Mouse (Mus musculus): ENCODE results near the gene Nt5dc1. TPM values are rescaled to one million over a fixed set of nuclear protein-coding genes. Genes with fewer than 3 reads are reported as not detected.
A peak's percentile ranks its signal among the peaks of the same experiment; 100 is the strongest.
"Not testable (repeated sequence)": the region's sequence is repeated elsewhere in the genome, so short reads cannot be mapped to it uniquely, and the experiment has no call there.

Gene Nt5dc1
- total RNA-seq, 2 experiments from 2014 or later = 2.2 to 3.4 TPM

- peak; percentile 36 to 45 for DNase-seq (ENCODE audit: extremely low spot score in 1 of 2, low spot score in 1 of 2)
Measured at GRCm38 (mm10) chr10:34316571-34317216, 101.7 kb downstream of the Nt5dc1 start.

- no peak for DNase-seq (ENCODE audit: extremely low spot score in 1 of 2, low spot score in 1 of 2)
Measured at GRCm38 (mm10) chr10:34312536-34312935, 105.8 kb downstream of the Nt5dc1 start.

- no peak for DNase-seq (ENCODE audit: extremely low spot score in 1 of 2, low spot score in 1 of 2)
Measured at GRCm38 (mm10) chr10:34309915-34310685, 108.3 kb downstream of the Nt5dc1 start.

- DNase-seq (ENCODE audit: extremely low spot score in 1 of 2, low spot score in 1 of 2) = no peak
Measured at GRCm38 (mm10) chr10:34307070-34307469, 111.3 kb downstream of the Nt5dc1 start.

GRCm38 (mm10) chr10:34300368-34300767 is 118.0 kb downstream of the Nt5dc1 start:
- DNase-seq (ENCODE audit: extremely low spot score in 1 of 2, low spot score in 1 of 2) = no peak

GRCm38 (mm10) chr10:34297980-34298753 is 120.2 kb downstream of the Nt5dc1 start:
- no peak for DNase-seq (ENCODE audit: extremely low spot score in 1 of 2, low spot score in 1 of 2)

GRCm38 (mm10) chr10:34297299-34297979 is 120.9 kb downstream of the Nt5dc1 start, which contains the start of gene Tspyl4:
Gene Tspyl4, plus strand, starts transcription at chr10:34297442.
- peak; percentile 81 to 90 for DNase-seq (ENCODE audit: extremely low spot score in 1 of 2, low spot score in 1 of 2)

- DNase-seq (ENCODE audit: extremely low spot score in 1 of 2, low spot score in 1 of 2) = no peak
Measured at GRCm38 (mm10) chr10:34296911-34297298, 121.4 kb downstream of the Nt5dc1 start.

- peak; percentile 49 to 55 for DNase-seq (ENCODE audit: extremely low spot score in 1 of 2, low spot score in 1 of 2)
Measured at GRCm38 (mm10) chr10:34282420-34283238, 135.7 kb downstream of the Nt5dc1 start.

GRCm38 (mm10) chr10:34281962-34282388 is 136.4 kb downstream of the Nt5dc1 start, which contains the start of gene Tspyl1:
Gene Tspyl1, plus strand, starts transcription at chr10:34282190.
- peak; percentile 91 to 96 for DNase-seq (ENCODE audit: extremely low spot score in 1 of 2, low spot score in 1 of 2)

GRCm38 (mm10) chr10:34281211-34281961 is 137.0 kb downstream of the Nt5dc1 start:
- no peak for DNase-seq (ENCODE audit: extremely low spot score in 1 of 2, low spot score in 1 of 2)

GRCm38 (mm10) chr10:34280591-34281175 is 137.7 kb downstream of the Nt5dc1 start:
- DNase-seq (ENCODE audit: extremely low spot score in 1 of 2, low spot score in 1 of 2) = peak in 1 of 2 experiments; percentile 50

GRCm38 (mm10) chr10:34271681-34272080 is 146.7 kb downstream of the Nt5dc1 start:
- DNase-seq (ENCODE audit: extremely low spot score in 1 of 2, low spot score in 1 of 2) = no peak

- no peak for DNase-seq (ENCODE audit: extremely low spot score in 1 of 2, low spot score in 1 of 2)
Measured at GRCm38 (mm10) chr10:34267312-34268070, 150.9 kb downstream of the Nt5dc1 start.

GRCm38 (mm10) chr10:34265106-34265505 is 153.2 kb downstream of the Nt5dc1 start:
- no peak for DNase-seq (ENCODE audit: extremely low spot score in 1 of 2, low spot score in 1 of 2)

GRCm38 (mm10) chr10:34252833-34253232 is 165.5 kb downstream of the Nt5dc1 start:
- not testable (repeated sequence) for DNase-seq (ENCODE audit: extremely low spot score in 1 of 2, low spot score in 1 of 2)

- DNase-seq (ENCODE audit: extremely low spot score in 1 of 2, low spot score in 1 of 2) = no peak
Measured at GRCm38 (mm10) chr10:34249594-34249993, 168.8 kb downstream of the Nt5dc1 start.

- DNase-seq (ENCODE audit: extremely low spot score in 1 of 2, low spot score in 1 of 2) = no peak
Measured at GRCm38 (mm10) chr10:34247757-34248156, 170.6 kb downstream of the Nt5dc1 start.

All from layer of hippocampus, postnatal 25 days (tissue).